Mouse (Mus musculus) adrenal gland, adult 2 months (tissue): ENCODE data around the gene Rabif. TPM values are rescaled to one million over a fixed set of nuclear protein-coding genes. Genes with fewer than 3 reads are reported as not detected.
A peak's percentile ranks its signal among the peaks of the same experiment; 100 is the strongest.
"Not testable (repeated sequence)": the region's sequence is repeated elsewhere in the genome, so short reads cannot be mapped to it uniquely, and the experiment has no call there.

Experiments used
- DNase-seq: peaks from one replicate; pipeline ENCODE4 v3.0.0; 2021
- polyA plus RNA-seq: library from polyadenylated mRNA; depleted of rRNA; stranded (reverse); fragments of >200 nt; gene quantifications from 2 replicates; pipeline ENCODE4 v1.2.3, GENCODE M21; 2012
- total RNA-seq, 2 experiments: library from RNA; stranded (reverse); gene quantifications; 2 replicates each; pipeline ENCODE4 v1.2.3; 2021

Rabif gene
- total and polyA plus RNA-seq, 3 experiments: 18.2 to 30.0 (median 28.6) TPM

GRCm38 (mm10) chr1:134512584-134512983 is 18.1 kb downstream of the Rabif start:
- DNase-seq: no peak

GRCm38 (mm10) chr1:134513312-134513860 is 18.9 kb downstream of the Rabif start:
- DNase-seq: peak; percentile 45

DNA sequence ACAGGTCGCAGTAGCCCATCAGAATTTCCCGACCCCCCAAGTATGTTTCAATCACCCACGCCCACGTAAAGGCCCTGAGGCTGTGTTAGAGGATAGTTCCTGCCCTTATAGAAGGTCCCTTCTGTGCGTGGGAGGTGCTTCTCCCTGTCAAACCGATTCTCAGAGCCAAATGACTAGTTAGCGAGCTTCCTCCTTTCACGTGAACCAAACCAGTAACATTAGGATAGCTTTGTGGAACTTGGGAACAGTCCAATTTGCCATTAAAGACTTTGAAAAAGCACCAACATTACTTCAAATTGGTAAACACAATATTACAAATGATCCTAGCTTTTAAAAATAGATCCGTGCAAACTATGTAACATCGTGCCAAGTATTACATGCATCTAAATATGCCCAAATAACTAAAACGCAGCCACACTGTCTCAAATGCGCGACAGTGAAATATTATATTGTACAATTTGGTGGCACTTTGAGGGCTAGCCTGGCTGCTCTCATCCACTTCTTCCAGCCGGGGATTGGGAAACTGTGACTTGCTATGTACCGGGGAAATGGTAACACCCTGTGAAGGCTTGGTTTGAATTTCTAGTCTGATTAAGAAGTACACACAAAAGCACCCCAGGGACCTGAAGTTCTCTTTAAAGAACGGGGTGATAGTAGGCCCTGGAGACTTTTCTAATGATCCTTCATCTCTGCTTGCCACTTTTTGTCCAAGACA is 19.6 kb downstream of the Rabif start:
- DNase-seq: peak; percentile 16

DNA sequence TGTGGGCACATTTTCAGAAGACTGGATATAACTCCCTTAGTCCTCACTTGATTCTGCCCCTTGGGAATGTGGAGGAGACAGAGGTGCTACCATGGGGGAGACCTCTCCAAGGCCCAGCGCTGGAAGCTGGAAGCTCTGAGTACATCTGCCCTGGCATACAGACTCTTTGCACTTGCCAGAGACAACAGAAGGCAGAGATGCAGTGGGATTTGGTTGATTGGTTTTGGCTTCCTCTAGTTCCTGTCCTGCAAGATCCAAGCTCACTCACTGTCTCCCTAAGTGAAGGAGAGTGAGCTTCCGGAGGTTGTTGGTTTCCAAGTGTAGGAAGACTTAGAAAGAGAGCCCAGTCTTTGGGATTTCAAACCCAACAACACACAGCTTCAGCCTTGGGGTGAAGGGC is 21.4 kb downstream of the Rabif start:
- no peak for DNase-seq

GRCm38 (mm10) chr1:134516491-134517198 is 22.2 kb downstream of the Rabif start:
- DNase-seq: no peak

DNA sequence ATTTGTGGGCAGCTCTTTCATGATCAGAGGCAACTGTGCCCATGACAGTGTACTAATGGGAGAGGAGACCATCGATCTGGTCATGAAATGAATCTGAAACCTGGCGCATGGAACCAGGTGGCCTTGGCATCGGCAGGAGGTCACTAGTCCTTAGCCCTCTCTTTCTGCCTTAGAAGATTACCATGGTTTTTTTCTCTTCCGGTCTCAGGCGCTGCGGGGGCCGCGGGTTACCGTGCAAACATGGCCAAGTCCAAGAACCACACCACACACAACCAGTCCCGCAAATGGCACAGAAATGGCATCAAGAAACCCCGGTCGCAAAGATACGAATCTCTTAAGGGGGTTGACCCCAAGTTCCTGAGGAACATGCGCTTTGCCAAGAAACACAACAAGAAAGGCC is 23.4 kb downstream of the Rabif start:
- not testable (repeated sequence) for DNase-seq

DNA sequence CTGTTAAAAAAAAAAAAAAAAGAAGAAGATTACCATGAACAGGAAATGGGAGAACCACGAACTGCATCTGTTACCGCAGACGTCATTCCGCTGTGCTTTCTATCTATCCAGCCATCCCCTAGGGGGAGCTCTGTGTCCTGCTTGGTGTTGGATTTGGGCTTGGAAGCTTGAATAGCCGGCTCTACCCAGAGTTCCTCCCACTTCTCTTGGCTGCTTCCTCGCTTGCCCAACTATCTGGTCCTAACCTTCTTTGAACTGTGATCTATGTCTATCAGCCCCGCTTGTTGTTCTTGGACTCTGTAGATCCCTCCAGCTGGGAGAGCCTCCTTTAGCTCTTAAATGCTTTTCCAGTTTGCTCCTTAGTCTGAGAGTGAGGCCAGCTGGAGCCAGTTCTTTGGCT is 24.2 kb downstream of the Rabif start:
- peak; percentile 89 for DNase-seq

- DNase-seq: not testable (repeated sequence)
Observed at GRCm38 (mm10) chr1:134519201-134519600, 24.8 kb downstream of the Rabif start.

GRCm38 (mm10) chr1:134520001-134520721 is 25.7 kb downstream of the Rabif start:
- DNase-seq: no peak

DNA sequence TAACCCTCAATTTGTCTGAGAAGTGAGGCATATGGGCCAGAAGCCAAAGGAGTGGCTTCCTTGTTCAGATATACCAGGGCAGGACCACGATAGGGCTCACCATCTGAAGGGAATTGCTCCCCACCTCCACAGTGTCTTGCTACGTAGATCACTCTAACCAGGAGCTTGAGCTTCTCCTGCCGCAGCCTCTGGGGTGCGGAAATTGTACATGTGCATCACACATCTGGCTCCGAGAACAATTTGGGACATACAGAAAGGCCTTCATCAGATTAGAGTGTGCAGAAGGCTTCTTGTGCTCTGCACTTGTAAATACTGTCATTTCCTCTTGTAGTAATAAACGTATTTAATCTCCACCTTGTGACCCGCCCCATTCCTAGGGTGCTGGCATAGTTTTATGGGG is 26.7 kb downstream of the Rabif start:
- no peak for DNase-seq

GRCm38 (mm10) chr1:134522325-134522724 is 27.9 kb downstream of the Rabif start:
- DNase-seq: no peak

GRCm38 (mm10) chr1:134524424-134524823 is 30.0 kb downstream of the Rabif start:
- peak; percentile 22 for DNase-seq

GRCm38 (mm10) chr1:134525015-134525414 is 30.6 kb downstream of the Rabif start:
- DNase-seq: no peak

- DNase-seq: no peak
Observed at GRCm38 (mm10) chr1:134526752-134527151, 32.3 kb downstream of the Rabif start.

DNA sequence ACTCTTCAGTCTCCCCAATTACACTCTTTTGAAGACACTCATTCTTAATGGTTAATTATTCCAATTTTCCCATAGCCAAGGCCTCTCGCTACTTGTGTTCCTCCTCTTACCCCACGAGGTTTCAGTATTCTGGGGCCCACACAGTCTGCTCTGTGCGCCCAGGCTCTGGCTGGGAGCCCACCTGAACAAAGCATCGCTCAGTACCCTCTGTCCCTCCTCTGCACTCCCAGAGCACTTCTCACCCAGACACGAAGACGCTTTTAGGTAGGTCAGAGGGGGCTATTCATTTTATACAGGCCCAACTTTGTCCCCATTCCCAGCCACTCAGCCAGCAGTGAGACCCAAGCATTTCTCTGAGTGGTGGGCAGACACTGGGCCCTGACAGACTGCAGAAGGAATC is 36.2 kb downstream of the Rabif start:
- no peak for DNase-seq

GRCm38 (mm10) chr1:134533710-134534109 is 39.3 kb downstream of the Rabif start:
- DNase-seq: not testable (repeated sequence)

GRCm38 (mm10) chr1:134535054-134535453 is 40.6 kb downstream of the Rabif start:
- DNase-seq: no peak

DNA sequence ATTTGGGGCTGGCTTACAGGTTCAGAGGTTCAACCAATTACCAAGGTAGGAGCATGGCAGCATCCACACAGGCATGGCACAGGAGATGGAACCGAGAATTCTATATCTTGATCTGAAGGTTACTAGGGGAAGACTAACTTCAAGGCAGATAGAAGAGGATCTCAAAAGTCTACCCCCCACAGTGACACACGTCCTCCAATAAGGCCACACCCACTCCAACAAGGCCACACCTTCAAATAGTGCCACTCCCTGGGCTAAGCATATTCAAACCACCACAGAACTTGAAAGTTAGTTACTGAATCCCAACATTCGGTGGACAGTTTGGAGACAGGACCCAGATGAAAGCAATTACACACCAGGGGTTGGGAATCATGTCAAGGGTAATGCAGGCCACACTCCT is 41.1 kb downstream of the Rabif start:
- no peak for DNase-seq

GRCm38 (mm10) chr1:134540610-134541009 is 46.2 kb downstream of the Rabif start:
- DNase-seq: no peak

DNA sequence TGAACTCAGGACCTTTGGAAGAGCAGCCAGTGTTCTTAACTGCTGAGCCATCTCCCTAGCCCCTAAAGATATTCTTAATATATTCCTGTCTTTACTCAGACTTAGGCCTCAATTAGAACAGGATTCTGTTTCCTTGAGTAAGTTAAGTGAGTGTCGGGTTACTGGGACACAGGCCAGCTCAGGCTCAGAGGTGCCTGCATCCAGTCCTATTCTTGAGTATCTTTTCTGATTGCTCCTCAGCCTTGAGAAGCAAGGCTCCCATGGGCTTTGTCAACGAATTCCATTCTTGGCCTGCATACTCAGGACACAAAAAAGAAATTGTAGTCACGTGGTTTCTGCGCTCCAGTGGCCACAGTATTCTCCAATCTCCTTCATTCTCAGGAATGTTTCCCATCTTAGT is 53.8 kb downstream of the Rabif start:
- no peak for DNase-seq

- no peak for DNase-seq
Observed at GRCm38 (mm10) chr1:134549632-134550132, 55.2 kb downstream of the Rabif start, which contains the start of gene Mgat4e. Gene Mgat4e, minus strand, starts transcription at chr1:134549682.

DNA sequence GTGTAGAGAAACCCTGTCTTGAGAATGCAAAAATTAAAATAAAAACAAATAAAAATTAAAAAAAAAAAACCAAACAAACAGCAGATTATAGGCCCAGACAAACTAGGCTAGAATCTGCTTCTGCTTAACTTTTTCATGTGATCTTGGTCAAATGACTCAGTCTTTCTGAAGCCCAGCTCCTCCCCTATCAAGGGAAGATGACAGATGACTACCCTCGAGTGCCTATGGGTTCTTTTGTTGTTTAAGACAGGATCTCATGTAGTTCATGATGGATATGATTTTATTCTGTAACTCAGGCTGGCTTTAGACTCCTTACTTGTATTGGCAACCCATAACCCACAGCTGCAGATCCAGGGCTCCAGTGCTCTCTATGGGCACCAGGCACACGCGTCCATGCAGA is 57.4 kb downstream of the Rabif start:
- DNase-seq: peak; percentile 30
